In the genomic region with DNA sequence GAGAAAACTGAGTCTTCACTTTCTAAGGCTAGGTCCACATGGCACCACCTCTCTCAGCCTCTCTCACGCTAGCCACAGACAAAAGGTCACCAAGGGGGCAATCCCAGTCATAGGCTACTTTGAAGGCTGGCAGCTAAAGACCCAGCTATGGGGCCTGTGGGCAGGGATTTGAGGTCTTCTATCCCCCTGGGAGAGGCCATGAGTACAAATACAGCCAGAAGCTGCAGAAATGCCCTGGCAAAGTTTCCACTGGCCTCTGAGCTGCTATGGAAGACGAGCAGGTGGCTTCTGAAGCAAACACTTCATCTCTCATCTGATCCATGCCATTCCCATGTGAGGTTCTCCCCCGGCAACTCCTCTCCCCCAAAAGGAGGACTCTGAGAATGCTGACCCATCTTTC, we compare ENCODE assay signal across 32 mouse cellular contexts. TPM values are rescaled to one million over a fixed set of nuclear protein-coding genes. Genes with fewer than 3 reads are reported as not detected.
A peak's percentile ranks its signal among the peaks of the same experiment; 100 is the strongest.
DNase-seq lines count a peak whose midpoint lies in the region; ATAC-seq and TF ChIP-seq lines count a peak whose summit lies in the region.
"Had no signal": no experiment of that assay in that cellular context is flagged by ENCODE, and none has a peak within 500 bp of the region (broad histone marks: within the 10 kb centered on the region; RNA-seq: fewer than 3 reads in every experiment).

No protein-coding gene starts in this region.

- TF ChIP-seq EP300 in CH12.LX (IDR thresholded peaks at IDR 0.05; ENCODE audit: low read length) = peak; percentile 42; the same call in 1 of the 2 replicates

- H3K9me3 ChIP-seq in CH12.LX (replicated peaks; ENCODE audit: low read length) = peaks cover 2% of the 10 kb centered on the region
- no peaks in the 10 kb centered on the region for H3K9me3 ChIP-seq in forebrain, embryonic 16.5 days (ENCODE audit: control insufficient read depth, low read length)
- H3K9me3 ChIP-seq: embryonic facial prominence, embryonic 10.5 days; embryonic facial prominence, embryonic 13.5 days; forebrain, embryonic 12.5 days; forebrain, embryonic 15.5 days; G1E; heart, embryonic 10.5 days; heart, embryonic 13.5 days; hindbrain, embryonic 12.5 days; hindbrain, embryonic 15.5 days had no signal

- H3K36me3 ChIP-seq in CH12.LX (replicated peaks in 1 of 2; ENCODE audit: control insufficient read depth in 1 of 2, insufficient read depth in 1 of 2, low read length in 1 of 2) (no peaks in the 10 kb centered on the region), macrophage (ENCODE audit: inconsistent target) (no peaks in the 10 kb centered on the region)
- H3K36me3 ChIP-seq in forebrain, embryonic 16.5 days (ENCODE audit: control insufficient read depth, insufficient read depth) = no peaks in the 10 kb centered on the region
- H3K36me3 ChIP-seq: embryonic facial prominence, embryonic 10.5 days; embryonic facial prominence, embryonic 13.5 days; forebrain, embryonic 12.5 days; forebrain, embryonic 15.5 days; G1E; heart, embryonic 10.5 days; heart, embryonic 13.5 days; hindbrain, embryonic 12.5 days; hindbrain, embryonic 15.5 days had no signal

- H3K4me2 ChIP-seq in CH12.LX (ENCODE audit: insufficient read depth, low read depth, poor library complexity, severe bottlenecking) = no peak overlapping the region
- no peak overlapping the region for H3K4me2 ChIP-seq in forebrain, embryonic 16.5 days (ENCODE audit: low read length)
- H3K4me2 ChIP-seq: embryonic facial prominence, embryonic 13.5 days; forebrain, embryonic 12.5 days; forebrain, embryonic 15.5 days; heart, embryonic 13.5 days; hindbrain, embryonic 12.5 days; hindbrain, embryonic 15.5 days had no signal

- 90% methylated on average over 3 of the region's 3 CpGs for WGBS in macrophage (ENCODE audit: missing documents)
- WGBS in forebrain, embryonic 16.5 days = 80% methylated on average over 3 of the region's 3 CpGs

- no peak for DNase-seq in layer of hippocampus, adult 2 months (ENCODE audit: low spot score in 2 of 2)
- no peak for DNase-seq in layer of hippocampus, postnatal 25 days (ENCODE audit: extremely low spot score in 1 of 2, low spot score in 1 of 2)
- peak; percentile 34 for DNase-seq in lung, postnatal 14 days
- DNase-seq in lung, postnatal 25 days (ENCODE audit: low spot score) = no peak
- DNase-seq in CH12.LX (ENCODE audit: extremely low read depth) = peak; percentile 64
- DNase-seq: adrenal gland, postnatal 10 days; adrenal gland, postnatal 36 days; cerebellum, adult 11 months; cerebellum, adult 8-10 months; cerebellum, postnatal 10 days; cerebellum, postnatal 36 days; embryo, embryonic 11 days; gastrocnemius, postnatal 10 days; gastrocnemius, postnatal 36 days; heart, adult 2 months; heart, postnatal 14 days had no signal

- in situ Hi-C loops in CH12.LX (cut with MboI; ENCODE audit: low pct_ligation_motif_present, low pct_unique_long_range_greater_than_20kb, low sequenced_read_pairs) = no loop called here

- H3K27ac ChIP-seq in layer of hippocampus, adult 2 months = peak overlapping the region; percentile 33; the same call in 1 of the 2 replicates
- no peak overlapping the region for H3K27ac ChIP-seq in CH12.LX (ENCODE audit: insufficient read depth, low read depth)
- H3K27ac ChIP-seq in macrophage = peak overlapping the region; percentile 68
- H3K27ac ChIP-seq in forebrain, embryonic 16.5 days (ENCODE audit: low read length) = no peak overlapping the region
- H3K27ac ChIP-seq: embryonic facial prominence, embryonic 10.5 days; embryonic facial prominence, embryonic 13.5 days; forebrain, embryonic 12.5 days; forebrain, embryonic 15.5 days; heart, adult 2 months; heart, embryonic 10.5 days; heart, embryonic 13.5 days; hindbrain, embryonic 12.5 days; hindbrain, embryonic 15.5 days had no signal

- H3K9ac ChIP-seq in CH12.LX (ENCODE audit: insufficient read depth, low read depth) = no peak overlapping the region
- H3K9ac ChIP-seq in forebrain, embryonic 16.5 days (replicated peaks; ENCODE audit: low read depth, low read length) = no peak overlapping the region
- H3K9ac ChIP-seq: embryonic facial prominence, embryonic 13.5 days; forebrain, embryonic 12.5 days; forebrain, embryonic 15.5 days; heart, embryonic 13.5 days; hindbrain, embryonic 12.5 days; hindbrain, embryonic 15.5 days had no signal

- no peak for TF ChIP-seq CTCF in layer of hippocampus, adult 2 months (conservative IDR thresholded peaks at IDR 0.05)
- no peak for TF ChIP-seq CTCF in CH12.LX (conservative IDR thresholded peaks at IDR 0.05 in 1 of 2, IDR thresholded peaks at IDR 0.05 in 1 of 2; ENCODE audit: low read depth in 2 of 2, low read length in 2 of 2)

- H3K4me3 ChIP-seq in layer of hippocampus, adult 2 months = no peak overlapping the region
- H3K4me3 ChIP-seq in CH12.LX (replicated peaks in 1 of 3; ENCODE audit: low read depth in 2 of 3, low read length in 2 of 3, poor library complexity in 1 of 3) (no peak overlapping the region), macrophage (ENCODE audit: inconsistent target) (no peak overlapping the region)
- no peak overlapping the region for H3K4me3 ChIP-seq in forebrain, embryonic 16.5 days (replicated peaks; ENCODE audit: low read length)
- H3K4me3 ChIP-seq: embryonic facial prominence, embryonic 10.5 days; embryonic facial prominence, embryonic 13.5 days; erythroblast, embryonic 14.5 days; forebrain, embryonic 12.5 days; forebrain, embryonic 15.5 days; heart, adult 2 months; heart, embryonic 10.5 days; heart, embryonic 13.5 days; hindbrain, embryonic 12.5 days; hindbrain, embryonic 15.5 days had no signal

- no peaks in the 10 kb centered on the region for H3K27me3 ChIP-seq in CH12.LX (replicated peaks)
- no peaks in the 10 kb centered on the region for H3K27me3 ChIP-seq in forebrain, embryonic 16.5 days (replicated peaks; ENCODE audit: control insufficient read depth, insufficient read depth, low read length)
- H3K27me3 ChIP-seq: embryonic facial prominence, embryonic 13.5 days; forebrain, embryonic 12.5 days; forebrain, embryonic 15.5 days; heart, embryonic 13.5 days; hindbrain, embryonic 12.5 days; hindbrain, embryonic 15.5 days had no signal

- TF ChIP-seq RAD21 in CH12.LX (IDR thresholded peaks at IDR 0.05; ENCODE audit: low read depth, low read length) = no peak

- no peak for ATAC-seq in forebrain, embryonic 16.5 days
- ATAC-seq: forebrain, embryonic 15.5 days; Patski had no signal

- H3K79me2 ChIP-seq in CH12.LX (replicated peaks; ENCODE audit: control insufficient read depth, extremely low read depth, insufficient read depth, poor library complexity, severe bottlenecking) (no peaks in the 10 kb centered on the region), macrophage (ENCODE audit: inconsistent target) (no peaks in the 10 kb centered on the region; the same call in 1 of the 2 replicates)

- no peak for TF ChIP-seq POLR2A in CH12.LX (IDR thresholded peaks at IDR 0.05; ENCODE audit: low read depth, low read length)

- dilution Hi-C loops in CH12.LX (cut with MboI; ENCODE audit: extremely low pct_ligation_motif_present, extremely low pct_unique_long_range_greater_than_20kb, low sequenced_read_pairs) = no loop called here

- peaks cover 16 to 75% of the 10 kb centered on the region in 2 experiments for H3K4me1 ChIP-seq in CH12.LX (ENCODE audit: control insufficient read depth in 1 of 2, insufficient read depth in 2 of 2)
- no peaks in the 10 kb centered on the region for H3K4me1 ChIP-seq in forebrain, embryonic 16.5 days (replicated peaks; ENCODE audit: control insufficient read depth, insufficient read depth, low read length)
- H3K4me1 ChIP-seq: embryonic facial prominence, embryonic 10.5 days; embryonic facial prominence, embryonic 13.5 days; forebrain, embryonic 12.5 days; forebrain, embryonic 15.5 days; heart, embryonic 10.5 days; heart, embryonic 13.5 days; hindbrain, embryonic 12.5 days; hindbrain, embryonic 15.5 days had no signal

TF ChIP-seq in CH12.LX, 34 proteins besides CTCF, POLR2A, EP300 and RAD21 (continues in another document):
- TF ChIP-seq USF2 (conservative IDR thresholded peaks at IDR 0.05; ENCODE audit: low read depth, low read length) = no peak
- no peak for TF ChIP-seq TBP (conservative IDR thresholded peaks at IDR 0.05; ENCODE audit: low read depth, low read length)
- TF ChIP-seq E2F4 (IDR thresholded peaks at IDR 0.05; ENCODE audit: insufficient replicate concordance, low read depth, low read length) = no peak
- no peak for TF ChIP-seq MAFK (IDR thresholded peaks at IDR 0.05; ENCODE audit: insufficient replicate concordance, low read length)
- TF ChIP-seq MXI1 (IDR thresholded peaks at IDR 0.05; ENCODE audit: low read depth, low read length) = no peak
- no peak for TF ChIP-seq TCF12 (IDR thresholded peaks at IDR 0.05; ENCODE audit: low read depth, low read length)
- no peak for TF ChIP-seq NELFE (IDR thresholded peaks at IDR 0.05; ENCODE audit: low read depth, low read length)
- no peak for TF ChIP-seq KAT2A (IDR thresholded peaks at IDR 0.05; ENCODE audit: insufficient replicate concordance, low read length)
- TF ChIP-seq GABPA (IDR thresholded peaks at IDR 0.05; ENCODE audit: insufficient replicate concordance, low read depth, low read length) = no peak
- TF ChIP-seq USF1 (IDR thresholded peaks at IDR 0.05; ENCODE audit: low read depth, low read length) = no peak
- no peak for TF ChIP-seq ZKSCAN1 (IDR thresholded peaks at IDR 0.05; ENCODE audit: borderline replicate concordance, low read depth, low read length)
- TF ChIP-seq UBTF (IDR thresholded peaks at IDR 0.05; ENCODE audit: low read depth, low read length) = no peak

RNA-seq across cellular contexts. Expression of a gene that starts 11.1 kb away (rescaled TPM):
- 1 to 10 TPM; 2.4 to 2.6 TPM for total RNA-seq in layer of hippocampus, adult 2 months (2021)
- total RNA-seq in layer of hippocampus, postnatal 25 days (2021) = 1 to 10 TPM; 2.6 to 2.7 TPM
- 3.4 and 3.9 TPM in 2 replicates for total RNA-seq in CH12.LX (2012; rRNA removed)
- 3.1 and 3.7 TPM in 2 replicates for total RNA-seq in CH12.LX (2014; rRNA removed)
- 4.5 and 5.1 TPM in 2 replicates for polyA plus RNA-seq in CH12.LX (2012; ENCODE audit: insufficient read length, low read depth)
- total RNA-seq in macrophage (2018; cell fraction: chromatin; rRNA removed) = 100 to 1,000 TPM; 199 to 663 (median 293) TPM
- total RNA-seq in macrophage (2018; cell fraction: cytosol; rRNA removed) = 100 to 1,000 TPM in 25 of 26 experiments, 10 to 100 TPM in 1; 81.1 to 253 (median 147) TPM
- total RNA-seq in macrophage (2018; cell fraction: nucleus; rRNA removed) = 100 to 1,000 TPM; 160 to 690 (median 355) TPM
- 35.9 to 150 TPM (median 72.1 TPM) in 3 replicates for polyA plus RNA-seq in macrophage (2018)
- polyA plus RNA-seq in forebrain, embryonic 16.5 days (2015; fragmentation: Nextera tagmentation; extraction: Ambion mirVana) = 0.52 TPM in 2 replicates
- polyA plus RNA-seq: Patski had no signal

RNA-seq across cellular contexts. Expression of a gene that starts 38.8 kb away (rescaled TPM):
- total RNA-seq in layer of hippocampus, adult 2 months (2021) = not detected
- not detected for total RNA-seq in layer of hippocampus, postnatal 25 days (2021)
- total RNA-seq in CH12.LX (2012; rRNA removed) = not detected in 2 replicates
- not detected in 2 replicates for total RNA-seq in CH12.LX (2014; rRNA removed)
- not detected in 2 replicates for polyA plus RNA-seq in CH12.LX (2012; ENCODE audit: insufficient read length, low read depth)
- not detected for total RNA-seq in macrophage (2018; cell fraction: chromatin; rRNA removed)
- not detected for total RNA-seq in macrophage (2018; cell fraction: cytosol; rRNA removed)
- total RNA-seq in macrophage (2018; cell fraction: nucleus; rRNA removed) = not detected
- not detected in 3 replicates for polyA plus RNA-seq in macrophage (2018)
- 0.10 TPM in 1 of 2 replicates, not detected in the other for polyA plus RNA-seq in forebrain, embryonic 16.5 days (2015; fragmentation: Nextera tagmentation; extraction: Ambion mirVana)
- total RNA-seq: granulocyte monocyte progenitor cell, adult 5-6 weeks; hematopoietic stem cell, adult 5-6 weeks had no signal
- polyA plus RNA-seq: cortical plate, adult 2 months; erythroblast, embryonic 14.5 days; forebrain, embryonic 15.5 days; G1E; heart, embryonic 13.5 days; hindbrain, embryonic 15.5 days; Patski had no signal

Comparison
In these comparisons a context has a peak if more than half of its experiments do, and no peak if none do; other contexts are left out.
1. DNase-seq: peak in lung, postnatal 14 days (single experiment) and CH12.LX (single experiment); none in layer of hippocampus, adult 2 months (0 of 2), layer of hippocampus, postnatal 25 days (0 of 2) and lung, postnatal 25 days (single experiment).
2. H3K27ac ChIP-seq: peak in layer of hippocampus, adult 2 months (single experiment) and macrophage (single experiment); none in CH12.LX (single experiment) and forebrain, embryonic 16.5 days (single experiment).